Mouse (Mus musculus): ENCODE measurements around the gene Mogat1. TPM values are rescaled to one million over a fixed set of nuclear protein-coding genes. Genes with fewer than 3 reads are reported as not detected.
"Not testable (repeated sequence)": the region's sequence is repeated elsewhere in the genome, so short reads cannot be mapped to it uniquely, and the experiment has no call there.

The Mogat1 gene
- total RNA-seq (2021) = not detected
- long read RNA-seq, experiment 1, partial matches to known transcripts = 1 of 1 reads
- long read RNA-seq, experiment 1, other reads (novel, unspliced or antisense) = 0 of 1 reads
- long read RNA-seq, experiment 2 = 0 reads

DNA sequence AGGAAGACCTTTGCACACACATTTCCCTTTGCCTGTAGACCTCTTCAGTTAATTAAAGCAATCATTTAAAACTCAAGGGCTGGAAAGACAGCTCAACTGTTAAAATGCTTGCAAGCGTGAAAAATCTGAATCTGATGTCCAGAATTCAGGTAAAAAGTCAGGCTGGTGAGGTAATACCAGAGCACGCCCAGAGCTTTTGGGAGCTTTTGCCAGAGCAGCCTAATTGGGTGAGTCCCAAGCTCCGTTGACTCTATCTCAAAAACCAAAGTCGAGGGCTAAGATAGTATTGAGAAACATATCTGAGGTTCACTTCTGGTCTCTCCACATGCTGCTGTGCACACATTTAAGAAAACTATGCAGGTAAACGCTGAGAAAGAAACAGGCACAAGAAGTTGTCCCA is at the start of gene Mogat1:
TSS of gene Mogat1 (plus strand) at position 130 of the 400 bp plus-strand sequence.
- Histone ChIP-seq H3K4me3 (no peak within 1 kb of the TSS), H3K27ac (no peak within 1 kb of the TSS)
- no peak for TF ChIP-seq CTCF (IDR thresholded peaks at IDR 0.05)
- intact Hi-C loops (cut with DNase I) = no loop called here
- DNase-seq (ENCODE audit: extremely low spot score in 1 of 2, low spot score in 2 of 2) = no peak

DNA sequence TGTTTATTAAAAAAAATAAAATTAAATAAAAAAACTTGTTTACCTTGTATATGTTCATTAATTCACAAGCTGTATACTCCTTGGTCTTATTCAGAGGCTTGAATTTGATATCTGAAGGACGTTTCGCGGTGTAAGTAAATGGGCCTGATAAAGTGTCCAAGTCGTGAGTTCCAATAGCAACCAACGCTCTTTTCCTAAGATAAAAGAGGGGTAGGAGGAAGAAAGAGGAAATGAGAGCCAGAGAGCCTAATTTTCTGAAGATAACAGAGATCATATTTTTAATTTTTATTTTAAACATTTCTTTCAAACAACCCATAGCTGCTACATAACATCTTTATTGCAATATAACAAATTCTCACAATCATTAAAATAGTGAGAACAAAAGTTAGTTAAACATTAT is 38.4 kb upstream of the Mogat1 start:
- TF ChIP-seq CTCF (IDR thresholded peaks at IDR 0.05) = no peak
- intact Hi-C loops (cut with DNase I) = no loop called here
- Histone ChIP-seq H3K27ac (no peak overlapping the region), H3K4me3 (no peak overlapping the region)
- DNase-seq (ENCODE audit: extremely low spot score in 1 of 2, low spot score in 2 of 2) = no peak

DNA sequence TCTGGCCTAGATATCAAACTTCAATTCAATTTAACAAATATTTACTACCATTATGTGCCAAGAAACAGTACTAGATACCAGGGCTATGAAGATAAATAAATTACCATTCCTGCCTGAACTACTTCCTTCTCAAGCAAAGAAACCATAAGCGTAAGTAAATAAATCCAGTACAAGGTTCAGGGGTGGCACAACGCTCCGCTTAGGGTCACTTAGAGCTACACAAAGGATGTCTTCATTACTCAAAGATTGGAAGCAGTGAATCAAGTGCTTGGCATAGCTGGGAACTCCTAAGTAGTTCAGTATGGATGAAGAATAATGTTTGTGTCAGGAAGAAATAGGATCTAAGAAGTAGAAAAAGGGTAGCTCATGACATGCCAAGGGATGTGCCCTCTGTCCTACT is 27.4 kb upstream of the Mogat1 start:
- DNase-seq (ENCODE audit: extremely low spot score in 1 of 2, low spot score in 2 of 2) = no peak
- no peak overlapping the region for H3K27ac ChIP-seq
- H3K4me3 ChIP-seq = no peak overlapping the region
- no peak for TF ChIP-seq CTCF (IDR thresholded peaks at IDR 0.05)
- intact Hi-C loops (cut with DNase I) = no loop called here

DNA sequence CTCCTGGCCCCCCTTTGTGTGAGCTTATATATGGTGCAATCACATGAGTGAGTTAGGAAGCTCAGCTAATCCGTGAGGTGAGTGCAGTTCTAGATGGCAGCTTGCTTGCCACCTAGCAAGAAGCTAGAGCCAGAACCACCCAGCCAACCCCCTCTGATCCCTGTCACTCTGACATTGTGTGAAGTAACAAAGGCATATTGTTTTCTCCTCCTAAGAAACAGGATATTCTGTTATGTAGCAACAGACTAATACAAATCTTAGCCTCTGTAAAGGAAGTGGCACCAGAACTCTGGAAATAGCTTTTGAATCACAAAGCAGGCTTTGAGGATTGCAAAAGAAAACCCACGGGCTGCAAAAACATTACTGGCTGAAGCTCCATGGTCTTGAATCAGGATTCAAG is 26.4 kb upstream of the Mogat1 start:
- Histone ChIP-seq H3K27ac (no peak overlapping the region), H3K4me3 (no peak overlapping the region)
- DNase-seq (ENCODE audit: extremely low spot score in 1 of 2, low spot score in 2 of 2) = no peak
- no peak for TF ChIP-seq CTCF (IDR thresholded peaks at IDR 0.05)
- intact Hi-C loops (cut with DNase I) = no loop called here

DNA sequence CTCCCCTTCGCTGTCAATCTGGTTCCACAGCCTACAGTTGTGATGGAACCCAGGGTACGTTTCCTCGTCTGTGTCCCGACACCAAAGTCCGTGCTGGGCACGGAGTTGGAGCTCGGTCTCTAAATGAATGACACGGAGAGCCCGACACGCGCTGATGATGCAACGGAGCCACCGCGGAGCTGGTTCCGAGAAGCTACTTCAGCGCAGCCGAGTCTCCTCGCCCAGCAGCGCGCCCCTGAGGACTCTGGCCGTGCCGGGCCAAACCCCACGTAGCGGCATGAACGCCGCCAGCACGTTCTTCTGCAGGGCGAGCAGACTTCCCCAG is 22.4 kb upstream of the Mogat1 start:
- H3K27ac ChIP-seq = peak overlapping the region; percentile 96
- TF ChIP-seq CTCF (IDR thresholded peaks at IDR 0.05) = no peak
- peak overlapping the region; percentile 88 for H3K4me3 ChIP-seq
- intact Hi-C loops (cut with DNase I) = no loop called here
- DNase-seq (ENCODE audit: extremely low spot score in 1 of 2, low spot score in 2 of 2) = no peak

DNA sequence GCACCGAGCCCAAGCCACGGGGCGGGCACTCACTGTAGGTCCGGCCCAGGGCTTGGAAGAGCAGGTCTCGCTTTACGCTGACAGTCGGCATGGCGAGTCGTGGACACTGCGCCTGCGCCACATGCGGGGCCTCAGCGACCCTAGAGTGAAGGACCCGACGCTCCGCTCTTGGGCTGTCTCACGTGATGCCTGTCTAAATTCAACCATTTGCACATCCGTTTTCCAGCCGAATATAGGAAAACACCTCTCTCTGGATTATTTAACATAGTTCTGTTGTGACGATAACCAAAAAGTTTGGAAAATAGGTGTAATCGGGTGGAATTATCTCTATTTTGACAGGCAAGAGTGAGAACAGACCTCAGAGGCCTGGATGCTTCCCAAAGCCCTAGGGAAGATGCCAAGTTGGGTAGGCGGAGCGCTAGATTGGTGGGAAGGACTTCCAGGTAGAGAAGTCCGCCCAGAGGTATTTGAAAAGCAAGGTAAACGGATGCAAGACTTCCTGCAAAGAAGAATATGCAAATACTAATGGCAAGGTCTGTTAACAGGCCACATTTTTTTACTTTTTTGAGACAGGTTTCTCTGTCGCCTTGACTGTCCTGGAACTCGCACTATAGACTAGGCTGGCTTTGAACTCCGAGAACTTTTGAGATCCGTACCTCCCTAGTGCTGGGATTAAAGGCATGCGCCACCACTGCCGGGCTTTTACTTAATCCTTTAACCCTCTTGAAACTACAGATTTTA is 21.9 kb upstream of the Mogat1 start, which contains the start of gene Farsb:
TSS of gene Farsb (minus strand) at position 146 of the 741 bp plus-strand sequence.
- no peak for TF ChIP-seq CTCF (IDR thresholded peaks at IDR 0.05)
- intact Hi-C loops (cut with DNase I) = no loop called here
- peak; percentile 82 to 87 for DNase-seq (ENCODE audit: extremely low spot score in 1 of 2, low spot score in 2 of 2)
- Histone ChIP-seq H3K4me3 (peak within 1 kb of the TSS; percentile 88), H3K27ac (peak within 1 kb of the TSS; percentile 96)

DNA sequence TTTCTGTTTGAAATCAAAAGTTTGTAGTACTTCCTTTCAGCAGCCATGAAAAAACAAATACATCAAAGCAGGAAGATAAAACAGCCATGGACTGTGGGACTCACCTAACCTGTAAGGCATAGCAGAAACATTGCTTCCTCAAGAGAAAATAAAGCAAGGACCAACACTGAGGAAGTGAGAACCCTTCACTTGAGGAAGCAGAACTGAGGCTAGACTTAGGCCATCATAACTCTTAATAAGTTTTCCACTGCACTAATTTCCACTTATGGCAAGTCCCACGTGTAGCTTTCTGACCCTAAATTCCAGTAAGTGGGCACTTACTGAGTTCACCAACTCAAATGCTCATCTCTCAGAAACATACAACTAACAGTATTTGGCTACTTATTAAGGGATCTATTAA is 20.6 kb upstream of the Mogat1 start:
- Histone ChIP-seq H3K4me3 (no peak overlapping the region), H3K27ac (no peak overlapping the region)
- intact Hi-C loops (cut with DNase I) = no loop called here
- DNase-seq (ENCODE audit: extremely low spot score in 1 of 2, low spot score in 2 of 2) = no peak
- TF ChIP-seq CTCF (IDR thresholded peaks at IDR 0.05) = no peak

DNA sequence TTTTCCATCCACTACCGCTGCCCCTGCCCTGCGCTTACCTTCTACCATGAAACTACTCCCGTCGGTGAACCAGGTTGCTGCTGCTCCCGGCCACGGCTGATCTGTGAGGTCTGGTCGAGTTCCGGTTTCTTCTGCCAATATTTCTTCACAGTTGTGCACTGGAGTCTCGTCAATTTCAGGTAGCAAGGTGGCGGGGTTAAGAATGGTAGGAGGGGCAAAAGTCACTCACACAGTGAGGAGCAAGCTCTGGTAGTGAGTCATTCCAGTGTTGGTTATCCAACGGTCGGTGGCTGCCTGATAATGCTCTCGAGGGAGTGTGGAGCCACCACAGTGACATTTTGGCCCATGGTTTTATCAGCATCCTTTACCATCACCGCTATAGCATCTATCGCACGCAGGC is 9.8 kb upstream of the Mogat1 start:
- no peak for DNase-seq (ENCODE audit: extremely low spot score in 1 of 2, low spot score in 2 of 2)
- intact Hi-C loops (cut with DNase I) = no loop called here
- Histone ChIP-seq H3K27ac (no peak overlapping the region), H3K4me3 (no peak overlapping the region)
- no peak for TF ChIP-seq CTCF (IDR thresholded peaks at IDR 0.05)

DNA sequence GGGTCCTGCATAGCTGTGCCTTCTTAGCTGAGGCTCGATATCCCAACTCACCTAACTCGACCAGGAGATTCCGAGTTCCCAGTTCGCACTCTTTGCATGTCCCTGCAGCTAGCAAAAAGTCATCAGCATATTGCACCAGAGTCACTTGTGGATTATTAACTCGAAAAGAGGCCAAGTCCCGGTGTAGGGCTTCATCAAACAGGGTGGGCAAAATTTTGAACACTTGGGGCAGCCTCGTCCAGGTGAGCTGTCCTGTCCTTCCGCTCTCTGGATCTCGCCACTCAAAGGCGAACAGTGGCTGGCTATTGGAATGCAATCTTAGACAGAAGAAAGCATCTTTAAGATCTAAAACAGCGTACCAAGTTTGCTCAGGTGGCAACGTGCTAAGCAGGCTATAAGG is 8.9 kb upstream of the Mogat1 start:
- H3K4me3 ChIP-seq; DNase-seq (ENCODE audit: extremely low spot score in 1 of 2, low spot score in 2 of 2); intact Hi-C loops (cut with DNase I); H3K27ac ChIP-seq: not testable (repeated sequence)

DNA sequence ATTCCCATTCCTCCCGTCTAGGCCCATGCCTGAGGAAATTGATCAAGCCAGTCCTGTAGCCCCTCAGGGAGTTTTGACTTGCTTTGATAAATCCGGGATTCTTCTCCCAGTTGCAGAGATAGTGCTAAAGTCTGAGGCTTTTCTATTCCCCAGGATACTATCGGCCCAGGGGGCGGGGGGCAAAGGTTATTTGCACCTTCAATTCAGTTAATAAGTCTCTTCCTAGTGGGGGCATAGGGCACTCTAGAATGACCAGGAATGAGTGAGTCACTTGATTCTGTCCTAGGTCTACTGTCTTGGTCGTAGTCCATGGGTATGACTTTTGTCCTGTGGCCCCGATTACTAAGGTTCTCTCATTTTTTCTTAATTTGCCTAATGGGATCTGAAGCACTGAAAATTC is 8.3 kb upstream of the Mogat1 start:
- DNase-seq (ENCODE audit: extremely low spot score in 1 of 2, low spot score in 2 of 2) = no peak
- Histone ChIP-seq H3K4me3 (no peak overlapping the region), H3K27ac (no peak overlapping the region)
- intact Hi-C loops (cut with DNase I) = no loop called here
- no peak for TF ChIP-seq CTCF (IDR thresholded peaks at IDR 0.05)

DNA sequence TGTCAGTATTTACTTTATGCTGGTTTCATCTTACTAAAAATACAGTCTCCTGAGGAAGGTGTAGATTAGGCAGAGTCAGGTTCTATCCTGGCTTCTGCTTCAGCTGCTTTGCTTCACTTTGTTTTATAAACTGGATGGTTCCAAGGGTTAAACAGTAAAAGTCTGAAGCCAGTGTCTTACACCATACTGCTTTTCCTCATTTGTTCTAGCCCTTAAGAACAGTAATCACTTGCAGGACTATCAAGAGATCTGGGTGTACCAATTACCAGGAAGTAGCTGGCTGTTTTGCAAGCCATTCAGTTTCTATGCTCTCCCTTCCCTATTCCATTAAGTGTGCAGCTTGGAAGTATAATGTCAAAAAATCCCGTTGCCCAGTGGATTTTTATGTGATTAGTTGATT is 3.7 kb upstream of the Mogat1 start:
- Histone ChIP-seq H3K27ac (no peak overlapping the region), H3K4me3 (no peak overlapping the region)
- no peak for DNase-seq (ENCODE audit: extremely low spot score in 1 of 2, low spot score in 2 of 2)
- no peak for TF ChIP-seq CTCF (IDR thresholded peaks at IDR 0.05)
- intact Hi-C loops (cut with DNase I) = no loop called here

DNA sequence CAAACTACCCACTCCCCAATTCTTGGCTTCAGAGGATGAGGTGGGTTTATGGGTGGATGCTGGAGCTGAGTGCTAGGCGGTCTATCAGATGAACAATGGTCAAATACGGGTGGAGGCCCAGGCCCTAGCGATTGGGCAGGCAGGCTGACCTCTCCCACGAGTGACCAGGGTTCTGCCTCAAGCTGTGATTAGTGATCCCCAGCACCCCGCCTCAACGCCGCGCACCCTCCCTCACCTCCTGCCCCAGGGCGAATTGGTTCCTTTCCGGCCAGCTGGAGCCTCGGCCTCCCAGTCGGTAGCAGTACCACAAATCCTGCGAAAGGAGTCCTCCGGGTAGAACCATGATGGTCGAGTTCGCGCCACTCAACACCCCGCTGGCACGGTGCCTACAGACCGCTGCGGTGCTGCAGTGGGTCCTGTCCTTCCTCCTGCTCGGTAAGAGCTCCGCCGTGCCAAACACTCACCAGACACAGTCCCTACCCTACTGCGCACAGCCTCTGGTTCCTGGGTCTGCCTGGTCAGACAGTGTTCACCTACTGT is 900 bp downstream of the Mogat1 start, which contains the start of gene BC035947:
TSS of gene BC035947 (minus strand) at position 538 of the 540 bp plus-strand sequence.
- DNase-seq (ENCODE audit: extremely low spot score in 1 of 2, low spot score in 2 of 2) = no peak
- intact Hi-C loops (cut with DNase I) = no loop called here
- Histone ChIP-seq H3K27ac (no peak within 1 kb of the TSS), H3K4me3 (no peak within 1 kb of the TSS)
- no peak for TF ChIP-seq CTCF (IDR thresholded peaks at IDR 0.05)

DNA sequence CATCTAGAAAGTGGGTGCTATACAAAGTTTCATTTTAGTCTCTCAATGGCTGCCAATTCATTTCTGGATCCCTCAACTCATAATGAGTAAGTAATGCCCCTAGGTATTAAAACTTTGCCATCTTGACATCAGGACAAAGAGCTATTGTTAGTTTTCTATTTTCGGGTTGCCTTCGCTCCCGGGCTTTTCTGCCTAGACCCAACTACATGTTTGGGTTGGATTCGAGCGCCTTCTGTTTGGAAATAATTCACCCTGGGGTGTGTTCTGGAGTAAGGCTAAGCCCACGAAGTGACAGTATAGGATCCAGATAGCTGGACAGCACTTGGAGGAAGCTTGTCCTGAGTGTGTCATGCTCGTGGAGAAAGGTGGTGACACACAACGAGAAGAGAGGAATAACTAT is 2.0 kb downstream of the Mogat1 start:
- no peak overlapping the region for H3K4me3 ChIP-seq
- intact Hi-C loops (cut with DNase I) = no loop called here
- no peak for TF ChIP-seq CTCF (IDR thresholded peaks at IDR 0.05)

More for the DNA sequence above, 2.0 kb downstream of the Mogat1 start:
- H3K27ac ChIP-seq = no peak overlapping the region
- DNase-seq (ENCODE audit: extremely low spot score in 1 of 2, low spot score in 2 of 2) = no peak
